Mouse (Mus musculus) heart, adult 2 months (tissue): ENCODE measurements around the gene Crtc2. TPM values are rescaled to one million over a fixed set of nuclear protein-coding genes. Genes with fewer than 3 reads are reported as not detected.
A peak's percentile ranks its signal among the peaks of the same experiment; 100 is the strongest.

Experiments used
- DNase-seq, 2 experiments: peaks; one replicate each; pipeline ENCODE4 v3.0.0; 2021
- H3K27ac ChIP-seq: fragments of 200-600 bp; 2 replicates; pipeline ENCODE4 v1.8.1; 2022
- H3K27me3 ChIP-seq: fragments of 200-500 bp; 2 replicates; pipeline ENCODE4 v1.6.1; 2012; ENCODE audit warnings: mild to moderate bottlenecking, low read length, inconsistent platforms, mixed read lengths; ENCODE audit not compliant: control insufficient read depth, insufficient read depth
- H3K36me3 ChIP-seq: fragments of 200-500 bp; 2 replicates; pipeline ENCODE4 v1.6.1; 2012; ENCODE audit warnings: low read length, inconsistent platforms; ENCODE audit not compliant: control insufficient read depth, insufficient read depth
- H3K4me1 ChIP-seq: fragments of 200-500 bp; 2 replicates; pipeline ENCODE4 v1.6.1; 2011; ENCODE audit warnings: low read length; ENCODE audit not compliant: control insufficient read depth, insufficient read depth
- H3K4me3 ChIP-seq: fragments of 200-600 bp; 2 replicates; pipeline ENCODE4 v1.8.1; 2022
- H3K79me2 ChIP-seq: fragments of 200-500 bp; replicated peaks from 2 replicates; pipeline ENCODE4 v1.6.1; 2012; ENCODE audit warnings: mild to moderate bottlenecking, inconsistent platforms, low read length, moderate library complexity, mixed read lengths; ENCODE audit not compliant: control insufficient read depth, insufficient read depth
- H3K9ac ChIP-seq: fragments of 200-500 bp; 2 replicates; pipeline ENCODE4 v1.6.1; 2012; ENCODE audit warnings: low read depth, mild to moderate bottlenecking, control low read depth, inconsistent platforms, low read length, mixed read lengths
- CTCF ChIP-seq: fragments of 200-600 bp; IDR thresholded peaks from 2 replicates; pipeline ENCODE4 v1.8.1; 2022; ENCODE audit warnings: antibody characterized with exemption, mild to moderate bottlenecking, moderate library complexity
- EP300 ChIP-seq: fragments of 200-500 bp; IDR thresholded peaks from 2 replicates; pipeline ENCODE4 v1.6.1; 2011; ENCODE audit warnings: low read depth, low read length, control low read depth; ENCODE audit not compliant: insufficient read depth
- POLR2A ChIP-seq: fragments of 200-500 bp; IDR thresholded peaks from 2 replicates; pipeline ENCODE4 v1.6.1; 2011; ENCODE audit warnings: mild to moderate bottlenecking, low read depth, low read length, control low read depth; ENCODE audit not compliant: insufficient read depth
- WGBS: fragments of 180-500 bp; shearing (Covaris S2); methylation state at CpG from one replicate; pipeline ENCODE4 v1.1.7; 2018; 5-methylcytosine and 5-hydroxymethylcytosine counted together
- intact Hi-C: fragments of 180-260 bp; cut with DNase I; formaldehyde crosslinking; loops from one replicate; pipeline ENCODE4 v1.15.1; 2025
- microRNA-seq, 2 experiments: library from miRNA; unstranded; fragments of <30 nt; microRNA quantifications; one replicate each; pipeline ENCODE4 v1.2.0; 2021
- polyA plus RNA-seq: library from polyadenylated mRNA; depleted of rRNA; stranded (reverse); fragments of >200 nt; gene quantifications from 2 replicates; pipeline ENCODE4 v1.2.3, GENCODE M21; 2012; rRNA removed
- total RNA-seq, 2 experiments: library from RNA; stranded (reverse); gene quantifications; 2 replicates each; pipeline ENCODE4 v1.2.3; 2021

Crtc2 gene
- total and polyA plus RNA-seq, 3 experiments, result 16.6 to 32.9 (median 17.1) TPM

GRCm38 (mm10) chr3:90293352-90294063 is 39.5 kb downstream of the Crtc2 start:
- Histone ChIP-seq H3K9ac (peak overlapping the region; percentile 97), H3K27ac (peak overlapping the region; percentile 93), H3K79me2 (peaks cover 9% of the 10 kb centered on the region), H3K4me1 (peaks cover 7% of the 10 kb centered on the region), H3K27me3 (no peaks in the 10 kb centered on the region), H3K36me3 (peaks cover 26% of the 10 kb centered on the region), H3K4me3 (peak overlapping the region; percentile 73)
- no peak for DNase-seq
- intact Hi-C loops, result loop anchor here (2.0 to 10.0 kb wide), 4 partner anchors 29 to 171 kb away; partner anchors contain the start of genes Dennd4b and Npr1
- TF ChIP-seq EP300, result no peak
- no peak for TF ChIP-seq POLR2A
- TF ChIP-seq CTCF, result no peak
- WGBS, result under 1% methylated on average over 51 of the region's 68 CpGs

- intact Hi-C loops, result loop anchor here (5.0 to 10.0 kb wide), 2 partner anchors 48 to 171 kb away; partner anchors contain the start of gene Npr1
- 7% methylated on average over 11 of the region's 11 CpGs for WGBS
- no peak for DNase-seq
These were observed 40.1 kb downstream of the Crtc2 start for GRCm38 (mm10) chr3:90294064-90294440.

DNA sequence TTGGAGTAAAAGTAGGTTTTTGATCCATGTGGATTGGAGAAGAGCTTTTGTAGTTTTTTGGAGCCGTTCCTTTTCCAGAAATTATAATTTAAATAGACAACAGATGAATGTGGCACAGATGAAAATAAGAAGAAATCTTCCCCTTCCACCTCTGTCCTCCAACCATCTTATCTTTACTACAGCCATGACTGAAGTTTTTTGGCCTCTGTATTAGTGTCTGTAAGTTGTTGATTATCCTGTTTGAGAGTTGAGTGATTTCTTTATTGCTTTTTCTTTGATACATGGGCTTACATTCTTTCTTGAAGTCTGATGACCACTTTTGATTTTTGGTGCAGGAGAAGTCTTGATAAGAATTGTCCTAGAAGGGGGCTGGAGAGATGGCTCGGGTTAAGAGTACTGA is 40.7 kb downstream of the Crtc2 start:
- 38% methylated on average over 2 of the region's 2 CpGs for WGBS
- intact Hi-C loops, result loop anchor here (5.0 to 10.0 kb wide), 2 partner anchors 48 to 170 kb away; partner anchors contain the start of gene Npr1
- Histone ChIP-seq H3K79me2 (peaks cover 9% of the 10 kb centered on the region), H3K9ac (no peak overlapping the region), H3K27ac (no peak overlapping the region), H3K4me3 (peak overlapping the region; percentile 73), H3K4me1 (peaks cover 7% of the 10 kb centered on the region), H3K27me3 (no peaks in the 10 kb centered on the region), H3K36me3 (peaks cover 30% of the 10 kb centered on the region)
- DNase-seq, result no peak
- TF ChIP-seq EP300, result no peak
- TF ChIP-seq CTCF, result no peak
- TF ChIP-seq POLR2A, result no peak

More at GRCm38 (mm10) chr3:90294064-90294440, 40.1 kb downstream of the Crtc2 start:
- Histone ChIP-seq H3K27ac (peak overlapping the region; percentile 93), H3K79me2 (peaks cover 9% of the 10 kb centered on the region), H3K27me3 (no peaks in the 10 kb centered on the region), H3K36me3 (peaks cover 26% of the 10 kb centered on the region), H3K4me1 (peaks cover 7% of the 10 kb centered on the region), H3K4me3 (peak overlapping the region; percentile 73), H3K9ac (peak overlapping the region; percentile 97)
- no peak for TF ChIP-seq EP300
- TF ChIP-seq POLR2A, result no peak
- no peak for TF ChIP-seq CTCF

DNA sequence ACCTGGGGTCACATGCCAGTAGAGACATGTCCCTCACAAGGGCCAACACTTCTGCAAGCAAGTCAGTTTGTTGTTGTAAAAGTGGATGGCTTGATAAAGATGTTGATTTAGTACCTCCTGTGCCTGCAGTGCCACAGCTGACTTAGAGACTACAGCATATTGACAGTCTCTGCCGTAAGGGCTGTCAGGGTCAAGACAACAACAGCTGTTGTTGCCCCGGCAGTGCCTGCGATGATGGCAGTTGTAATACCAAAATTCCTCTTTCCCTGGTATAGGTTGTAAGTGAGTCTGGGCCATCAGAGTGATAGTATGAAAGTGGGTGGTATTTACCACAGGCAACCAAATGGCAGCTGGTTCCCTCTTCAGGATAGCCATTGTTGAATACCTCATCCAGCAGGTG is 51.8 kb downstream of the Crtc2 start:
- 64% methylated on average over 3 of the region's 3 CpGs for WGBS
- DNase-seq, result no peak
- peaks cover 6% of the 10 kb centered on the region for H3K36me3 ChIP-seq
- no peak overlapping the region for H3K4me3 ChIP-seq
- H3K27me3 ChIP-seq, result no peaks in the 10 kb centered on the region
- no peak overlapping the region for H3K27ac ChIP-seq
- TF ChIP-seq CTCF (no peak), POLR2A (no peak), EP300 (no peak)
- H3K9ac ChIP-seq, result no peak overlapping the region
- intact Hi-C loops, result no loop called here
- no peaks in the 10 kb centered on the region; the same call in none of the 2 replicates for H3K4me1 ChIP-seq
- H3K79me2 ChIP-seq, result peaks cover 4% of the 10 kb centered on the region

DNA sequence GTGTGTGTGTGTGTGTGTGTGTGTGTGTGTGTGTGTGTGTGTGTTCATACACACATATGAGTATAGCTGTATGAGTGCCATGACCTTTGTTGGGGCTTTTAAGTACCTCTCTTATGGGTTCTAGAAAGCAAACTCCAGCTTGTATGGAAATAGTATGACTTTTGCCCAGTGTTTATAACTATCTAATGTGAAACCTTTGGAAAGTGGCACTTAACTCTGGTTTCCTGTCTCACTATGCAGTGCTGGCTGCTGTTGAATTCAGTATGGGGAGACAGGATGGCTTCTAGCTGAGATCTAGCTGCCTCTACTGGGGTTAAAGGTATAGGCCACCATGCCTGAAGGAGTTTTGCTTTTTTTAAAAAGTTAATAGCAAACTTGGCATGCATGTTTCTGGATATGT is 55.6 kb downstream of the Crtc2 start:
- Histone ChIP-seq H3K27me3 (no peaks in the 10 kb centered on the region), H3K4me3 (no peak overlapping the region), H3K4me1 (no peaks in the 10 kb centered on the region; the same call in none of the 2 replicates), H3K27ac (no peak overlapping the region), H3K79me2 (peaks cover 5% of the 10 kb centered on the region), H3K9ac (no peak overlapping the region), H3K36me3 (peaks cover 6% of the 10 kb centered on the region)
- TF ChIP-seq CTCF (no peak), POLR2A (no peak), EP300 (no peak)
- intact Hi-C loops, result no loop called here
- DNase-seq, result no peak

GRCm38 (mm10) chr3:90313367-90313766 is 59.4 kb downstream of the Crtc2 start:
- TF ChIP-seq POLR2A, result no peak
- TF ChIP-seq EP300, result no peak
- TF ChIP-seq CTCF, result peak; percentile 68
- Histone ChIP-seq H3K36me3 (peaks cover 3% of the 10 kb centered on the region), H3K27ac (no peak overlapping the region), H3K9ac (no peak overlapping the region), H3K27me3 (no peaks in the 10 kb centered on the region), H3K79me2 (peaks cover 4% of the 10 kb centered on the region), H3K4me3 (no peak overlapping the region), H3K4me1 (no peaks in the 10 kb centered on the region; the same call in 1 of the 2 replicates)
- no peak for DNase-seq
- intact Hi-C loops, result no loop called here

Small RNA genes within 50 kb of the gene (microRNA-seq; reads per million reads assigned to microRNA genes)
- gene Mir7012, result 0 to 0.56 reads per million in 2 experiments

Other genes starting within 250 kb of the Crtc2 start
- gene 4933434E20Rik, start 202.5 kb upstream of the Crtc2 start, total RNA-seq, result 10 to 100 TPM; 81.6 to 96.1 TPM
- gene 4933434E20Rik, start 202.5 kb upstream of the Crtc2 start, polyA plus RNA-seq, result 52.8 and 85.1 TPM in 2 replicates
- gene Ubap2l, start 201.5 kb upstream of the Crtc2 start, total RNA-seq, result 100 to 1,000 TPM; 104 to 116 TPM
- gene Ubap2l, start 201.5 kb upstream of the Crtc2 start, polyA plus RNA-seq, result 104 and 137 TPM in 2 replicates
- 10 to 100 TPM; 42.2 to 44.5 TPM for gene Tpm3, start 181.5 kb upstream of the Crtc2 start, total RNA-seq
- gene Tpm3, start 181.5 kb upstream of the Crtc2 start, polyA plus RNA-seq, result 48.9 and 60.5 TPM in 2 replicates
- gene Nup210l, start 150.0 kb upstream of the Crtc2 start, total RNA-seq, result under 1 TPM; 0.11 to 0.13 TPM
- 0.14 and 0.29 TPM in 2 replicates for gene Nup210l, start 150.0 kb upstream of the Crtc2 start, polyA plus RNA-seq
- 1,000 to 10,000 TPM; 1,040 to 1,280 TPM for gene Rps27, start 40.5 kb upstream of the Crtc2 start, total RNA-seq
- 696 and 1,017 TPM in 2 replicates for gene Rps27, start 40.5 kb upstream of the Crtc2 start, polyA plus RNA-seq
- gene Rab13, start 40.5 kb upstream of the Crtc2 start, total RNA-seq, result 1 to 10 TPM; 5.5 to 5.6 TPM
- 3.1 TPM in 2 replicates for gene Rab13, start 40.5 kb upstream of the Crtc2 start, polyA plus RNA-seq
- 10 to 100 TPM; 49.3 to 56.6 TPM for gene Jtb, start 22.6 kb upstream of the Crtc2 start, total RNA-seq
- gene Jtb, start 22.6 kb upstream of the Crtc2 start, polyA plus RNA-seq, result 36.0 and 42.3 TPM in 2 replicates
- under 1 TPM; 0.14 to 0.16 TPM for gene Creb3l4, start 10.7 kb upstream of the Crtc2 start, total RNA-seq
- 0.53 and 0.55 TPM in 2 replicates for gene Creb3l4, start 10.7 kb upstream of the Crtc2 start, polyA plus RNA-seq
- gene Slc39a1, start 6.0 kb upstream of the Crtc2 start, total RNA-seq, result 10 to 100 TPM; 67.6 to 75.5 TPM
- gene Slc39a1, start 6.0 kb upstream of the Crtc2 start, polyA plus RNA-seq, result 57.3 and 83.7 TPM in 2 replicates
- gene Dennd4b, start 11.0 kb downstream of the Crtc2 start, total RNA-seq, result 10 to 100 TPM; 35.7 to 36.5 TPM
- 45.6 and 45.9 TPM in 2 replicates for gene Dennd4b, start 11.0 kb downstream of the Crtc2 start, polyA plus RNA-seq
- 10 to 100 TPM; 40.0 to 45.3 TPM for gene Gatad2b, start 39.0 kb downstream of the Crtc2 start, total RNA-seq
- 17.7 and 21.0 TPM in 2 replicates for gene Gatad2b, start 39.0 kb downstream of the Crtc2 start, polyA plus RNA-seq
- gene Slc27a3, start 135.8 kb downstream of the Crtc2 start, total RNA-seq, result 1 to 10 TPM in 1 of 2 experiments, under 1 TPM in 1; 0.76 to 1.1 TPM
- gene Slc27a3, start 135.8 kb downstream of the Crtc2 start, polyA plus RNA-seq, result 2.2 and 3.7 TPM in 2 replicates
- 10 to 100 TPM; 22.9 to 26.3 TPM for gene Ints3, start 179.5 kb downstream of the Crtc2 start, total RNA-seq
- gene Ints3, start 179.5 kb downstream of the Crtc2 start, polyA plus RNA-seq, result 15.2 and 21.8 TPM in 2 replicates
- gene Npr1, start 211.7 kb downstream of the Crtc2 start, total RNA-seq, result 10 to 100 TPM; 16.1 to 16.3 TPM
- gene Npr1, start 211.7 kb downstream of the Crtc2 start, polyA plus RNA-seq, result 35.0 and 47.5 TPM in 2 replicates
- 10 to 100 TPM; 30.6 to 32.2 TPM for gene Ilf2, start 222.0 kb downstream of the Crtc2 start, total RNA-seq
- 13.9 and 24.9 TPM in 2 replicates for gene Ilf2, start 222.0 kb downstream of the Crtc2 start, polyA plus RNA-seq
- 10 to 100 TPM; 60.0 to 71.3 TPM for gene Snapin, start 236.9 kb downstream of the Crtc2 start, total RNA-seq
- gene Snapin, start 236.9 kb downstream of the Crtc2 start, polyA plus RNA-seq, result 50.7 and 89.1 TPM in 2 replicates